Mouse (Mus musculus) heart, embryonic 10.5 days (tissue): Measurements from ENCODE around the gene Rasgrp3. TPM values are rescaled to one million over a fixed set of nuclear protein-coding genes. Genes with fewer than 3 reads are reported as not detected.

Experiments used
- DNase-seq: peaks from one replicate; pipeline ENCODE4 v3.0.0-alpha.2; 2017; ENCODE audit warnings: low spot score
- H3K27ac ChIP-seq: fragments of 300-500 bp; sonication (generic); 2 replicates; pipeline ENCODE4 v1.5.1; 2016; ENCODE audit warnings: mild to moderate bottlenecking
- H3K27me3 ChIP-seq: fragments of 300-500 bp; sonication (generic); 2 replicates; pipeline ENCODE4 v1.6.1; 2016; ENCODE audit warnings: mild to moderate bottlenecking; ENCODE audit not compliant: poor library complexity, insufficient read depth, severe bottlenecking
- H3K36me3 ChIP-seq: fragments of 300-500 bp; sonication (generic); 2 replicates; pipeline ENCODE4 v1.6.1; 2016; ENCODE audit warnings: mild to moderate bottlenecking, moderate library complexity
- H3K4me1 ChIP-seq: fragments of 300-500 bp; sonication (generic); 2 replicates; pipeline ENCODE4 v1.6.1; 2016; ENCODE audit warnings: mild to moderate bottlenecking
- H3K4me3 ChIP-seq: fragments of 300-500 bp; sonication (generic); 2 replicates; pipeline ENCODE4 v1.5.1; 2016; ENCODE audit warnings: mild to moderate bottlenecking, moderate library complexity
- H3K9me3 ChIP-seq: fragments of 300-500 bp; sonication (generic); 2 replicates; pipeline ENCODE4 v1.6.1; 2016; ENCODE audit warnings: mild to moderate bottlenecking, moderate library complexity
- WGBS: fragments of 180-500 bp; shearing (Covaris S2); methylation state at CpG from one replicate; pipeline ENCODE4 v1.1.7; 2016; 5-methylcytosine and 5-hydroxymethylcytosine counted together
- polyA plus RNA-seq: library from polyadenylated mRNA; unstranded; fragments of >200 nt; fragmentation: Nextera tagmentation; extraction: Ambion mirVana; gene quantifications from 2 replicates; pipeline ENCODE4 v1.2.1, GENCODE M21; 2016

Gene Rasgrp3
- polyA plus RNA-seq, 1 experiment from 2014 or later = 18.5 TPM

GRCm38 (mm10) chr17:75537050-75537445, 101.4 kb downstream of the Rasgrp3 start:
- Histone ChIP-seq H3K27me3 (no peaks in the 10 kb centered on the region), H3K4me1 (peaks cover 7% of the 10 kb centered on the region), H3K36me3 (peaks cover 31% of the 10 kb centered on the region), H3K4me3 (no peak overlapping the region), H3K9me3 (no peaks in the 10 kb centered on the region), H3K27ac (no peak overlapping the region)
- DNase-seq = no peak
- 86% methylated on average over 7 of the region's 7 CpGs for WGBS

- Histone ChIP-seq H3K27me3 (no peaks in the 10 kb centered on the region), H3K27ac (no peak overlapping the region), H3K9me3 (no peaks in the 10 kb centered on the region), H3K36me3 (peaks cover 35% of the 10 kb centered on the region), H3K4me1 (peaks cover 8% of the 10 kb centered on the region), H3K4me3 (no peak overlapping the region)
- WGBS = 87% methylated on average over 12 of the region's 12 CpGs
- DNase-seq = no peak
Observed at GRCm38 (mm10) chr17:75538431-75538830, 102.7 kb downstream of the Rasgrp3 start.

- H3K9me3 ChIP-seq = no peaks in the 10 kb centered on the region
- H3K4me3 ChIP-seq = no peak overlapping the region
- H3K27me3 ChIP-seq = no peaks in the 10 kb centered on the region
- peaks cover 35% of the 10 kb centered on the region for H3K36me3 ChIP-seq
- DNase-seq = no peak
- H3K4me1 ChIP-seq = peaks cover 14% of the 10 kb centered on the region
- no peak overlapping the region for H3K27ac ChIP-seq
- 83% methylated on average over 6 of the region's 6 CpGs for WGBS
Observed at GRCm38 (mm10) chr17:75539130-75539529, 103.4 kb downstream of the Rasgrp3 start.

- Histone ChIP-seq H3K27ac (no peak overlapping the region), H3K36me3 (peaks cover 42% of the 10 kb centered on the region), H3K4me1 (peaks cover 14% of the 10 kb centered on the region), H3K4me3 (no peak overlapping the region), H3K9me3 (no peaks in the 10 kb centered on the region), H3K27me3 (no peaks in the 10 kb centered on the region)
- no peak for DNase-seq
- WGBS = 72% methylated on average over 5 of the region's 5 CpGs
Observed at GRCm38 (mm10) chr17:75539841-75540240, 104.1 kb downstream of the Rasgrp3 start.

- Histone ChIP-seq H3K4me3 (no peak overlapping the region), H3K27me3 (no peaks in the 10 kb centered on the region), H3K9me3 (no peaks in the 10 kb centered on the region), H3K4me1 (peaks cover 20% of the 10 kb centered on the region), H3K27ac (no peak overlapping the region), H3K36me3 (peaks cover 59% of the 10 kb centered on the region)
- 24% methylated on average over 7 of the region's 7 CpGs for WGBS
- no peak for DNase-seq
Observed at GRCm38 (mm10) chr17:75543434-75543833, 107.7 kb downstream of the Rasgrp3 start.

- H3K9me3 ChIP-seq = no peaks in the 10 kb centered on the region
- no peak overlapping the region for H3K4me3 ChIP-seq
- DNase-seq = no peak
- H3K36me3 ChIP-seq = peaks cover 55% of the 10 kb centered on the region
- H3K4me1 ChIP-seq = peaks cover 20% of the 10 kb centered on the region
- 29% methylated on average over 7 of the region's 7 CpGs for WGBS
- H3K27ac ChIP-seq = no peak overlapping the region
- H3K27me3 ChIP-seq = no peaks in the 10 kb centered on the region
Observed at GRCm38 (mm10) chr17:75544262-75544661, 108.6 kb downstream of the Rasgrp3 start.

GRCm38 (mm10) chr17:75550771-75551413, 115.2 kb downstream of the Rasgrp3 start:
- Histone ChIP-seq H3K4me3 (peak overlapping the region; percentile 89), H3K36me3 (peaks cover 25% of the 10 kb centered on the region), H3K27ac (peak overlapping the region; percentile 94), H3K9me3 (no peaks in the 10 kb centered on the region), H3K27me3 (no peaks in the 10 kb centered on the region), H3K4me1 (peaks cover 5% of the 10 kb centered on the region; the same call in 1 of the 2 replicates)
- DNase-seq = no peak
- 38% methylated on average over 11 of the region's 11 CpGs for WGBS

GRCm38 (mm10) chr17:75551512-75552400, 116.1 kb downstream of the Rasgrp3 start, which contains the start of gene Fam98a:
Gene Fam98a (minus strand): TSS chr17:75551946.
- Histone ChIP-seq H3K4me1 (peaks cover 5% of the 10 kb centered on the region; the same call in 1 of the 2 replicates), H3K9me3 (no peaks in the 10 kb centered on the region), H3K36me3 (peaks cover 16% of the 10 kb centered on the region), H3K27me3 (no peaks in the 10 kb centered on the region), H3K27ac (peak within 1 kb of the TSS; percentile 94), H3K4me3 (peak within 1 kb of the TSS; percentile 89)
- under 1% methylated on average over 56 of the region's 56 CpGs for WGBS
- peak; percentile 100 for DNase-seq

GRCm38 (mm10) chr17:75557031-75557430, 121.3 kb downstream of the Rasgrp3 start:
- no peak for DNase-seq
- H3K27me3 ChIP-seq = no peaks in the 10 kb centered on the region
- no peaks in the 10 kb centered on the region for H3K36me3 ChIP-seq
- no peak overlapping the region for H3K4me3 ChIP-seq
- no peaks in the 10 kb centered on the region for H3K9me3 ChIP-seq
- WGBS = 71% methylated on average over 3 of the region's 3 CpGs
- no peaks in the 10 kb centered on the region for H3K4me1 ChIP-seq
- no peak overlapping the region for H3K27ac ChIP-seq

- Histone ChIP-seq H3K9me3 (no peaks in the 10 kb centered on the region), H3K4me1 (no peaks in the 10 kb centered on the region), H3K27me3 (no peaks in the 10 kb centered on the region), H3K36me3 (no peaks in the 10 kb centered on the region), H3K27ac (no peak overlapping the region), H3K4me3 (no peak overlapping the region)
- no peak for DNase-seq
- WGBS = 82% methylated on average over 2 of the region's 2 CpGs
Observed at GRCm38 (mm10) chr17:75558041-75558440, 122.3 kb downstream of the Rasgrp3 start.

- no peak for DNase-seq
- H3K4me3 ChIP-seq = no peak overlapping the region
- no peaks in the 10 kb centered on the region for H3K9me3 ChIP-seq
- no peaks in the 10 kb centered on the region for H3K27me3 ChIP-seq
- H3K36me3 ChIP-seq = no peaks in the 10 kb centered on the region
- no peaks in the 10 kb centered on the region for H3K4me1 ChIP-seq
- H3K27ac ChIP-seq = no peak overlapping the region
- WGBS = 56% methylated on average over 7 of the region's 7 CpGs
Observed at GRCm38 (mm10) chr17:75575608-75576007, 139.9 kb downstream of the Rasgrp3 start.
